In genomic region chr5:22059251-22059650, GRCm38 (mm10) we compare ENCODE assay signal across 16 mouse cellular contexts.
"Had no signal": no experiment of that assay in that cellular context is flagged by ENCODE, and none has a peak within 500 bp of the region (broad histone marks: within the 10 kb centered on the region; RNA-seq: fewer than 3 reads in every experiment).

No protein-coding gene starts in this region.

- H3K36me3 ChIP-seq: neural tube, embryonic 13.5 days; neural tube, embryonic 15.5 days; stomach, embryonic 15.5 days had no signal

- H3K27ac ChIP-seq: neural tube, embryonic 13.5 days; neural tube, embryonic 15.5 days; stomach, embryonic 15.5 days; stomach, postnatal 0 days had no signal

- H3K4me2 ChIP-seq: neural tube, embryonic 13.5 days; neural tube, embryonic 15.5 days; stomach, embryonic 15.5 days had no signal

- H3K27me3 ChIP-seq: neural tube, embryonic 13.5 days; neural tube, embryonic 15.5 days; stomach, embryonic 15.5 days had no signal

- H3K9ac ChIP-seq: neural tube, embryonic 13.5 days; neural tube, embryonic 15.5 days; stomach, embryonic 15.5 days had no signal

- H3K4me3 ChIP-seq: neural tube, embryonic 13.5 days; neural tube, embryonic 15.5 days; stomach, embryonic 15.5 days had no signal

- H3K9me3 ChIP-seq: neural tube, embryonic 13.5 days; neural tube, embryonic 15.5 days; stomach, embryonic 15.5 days had no signal

- H3K4me1 ChIP-seq: neural tube, embryonic 13.5 days; neural tube, embryonic 15.5 days; stomach, embryonic 15.5 days had no signal

- DNase-seq: retina, postnatal 1 day; right cerebral cortex, adult 18-20 months; right cerebral cortex, postnatal 14 days; right cerebral cortex, postnatal 25 days; right cerebral cortex, postnatal 4 days; spleen, adult 18-20 months; thymus, adult 18-20 months; thymus, adult 2 months; thymus, postnatal 14 days; thymus, postnatal 25 days; thymus, postnatal 36 days; thymus, postnatal 4 days had no signal
